Mouse (Mus musculus): ENCODE data around the gene Tspyl4.

Tspyl4 gene

GRCm38 (mm10) chr10:34320809-34321208, 23.6 kb downstream of the Tspyl4 start:
- no peak for DNase-seq (ENCODE audit: low spot score)

DNA sequence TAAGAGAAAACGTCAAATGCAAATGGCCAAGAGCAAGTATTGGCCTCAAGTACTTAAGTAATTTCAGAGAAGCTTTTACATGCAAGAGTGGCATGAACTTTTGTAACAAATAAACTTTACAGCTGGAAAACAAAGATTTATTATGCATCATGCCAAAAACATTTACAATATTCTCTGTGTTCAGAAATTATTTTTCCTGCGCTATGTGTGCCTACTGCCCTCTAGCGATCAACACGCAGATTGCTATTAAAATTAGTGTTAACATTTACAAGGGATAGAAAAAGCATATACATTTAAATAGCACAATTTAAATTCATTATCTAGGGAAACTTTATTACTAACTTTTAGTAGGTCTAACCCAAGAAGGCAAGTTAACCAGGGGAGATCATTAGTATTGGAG, 29.5 kb downstream of the Tspyl4 start:
- peak; percentile 1 for DNase-seq (ENCODE audit: low spot score)

DNA sequence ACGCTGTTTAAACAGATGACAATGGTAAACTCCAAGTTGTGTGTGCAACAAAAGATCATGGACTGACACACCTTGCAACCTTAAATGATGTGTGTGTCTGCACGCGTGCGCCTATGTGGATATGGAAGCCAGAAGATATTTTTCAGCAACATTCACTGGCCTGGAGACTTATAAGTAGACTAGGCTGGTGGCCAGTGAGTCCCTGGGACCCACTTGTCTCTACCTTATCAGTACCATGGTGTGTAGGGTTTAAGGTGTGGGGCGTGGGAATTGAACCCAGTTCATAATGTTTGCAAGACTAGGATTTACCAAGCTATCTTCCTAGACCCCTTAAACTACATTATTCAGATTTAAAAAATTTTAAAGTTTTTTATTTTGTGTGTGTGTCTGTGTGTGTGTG, 29.9 kb downstream of the Tspyl4 start:
- DNase-seq (ENCODE audit: low spot score) = no peak

DNA sequence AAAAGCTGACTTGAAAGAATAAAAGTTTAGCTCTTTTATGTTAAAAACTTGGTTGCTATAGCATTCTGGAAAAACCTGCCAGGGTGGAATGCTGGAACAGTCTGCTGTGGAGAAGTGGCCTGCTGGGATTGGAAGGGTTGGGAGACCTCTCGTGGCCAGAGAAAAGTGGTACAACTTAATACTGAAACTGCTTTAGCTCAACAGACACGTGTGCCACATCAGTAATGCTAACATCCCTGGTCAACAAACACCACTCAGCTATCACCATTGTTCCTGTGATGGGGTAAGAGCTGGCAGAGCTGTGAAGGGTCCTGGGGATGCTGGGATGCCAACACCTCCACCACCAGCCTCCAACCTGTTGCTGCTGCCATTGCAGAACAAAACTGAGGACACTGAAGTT, 31.1 kb downstream of the Tspyl4 start:
- no peak for DNase-seq (ENCODE audit: low spot score)

DNA sequence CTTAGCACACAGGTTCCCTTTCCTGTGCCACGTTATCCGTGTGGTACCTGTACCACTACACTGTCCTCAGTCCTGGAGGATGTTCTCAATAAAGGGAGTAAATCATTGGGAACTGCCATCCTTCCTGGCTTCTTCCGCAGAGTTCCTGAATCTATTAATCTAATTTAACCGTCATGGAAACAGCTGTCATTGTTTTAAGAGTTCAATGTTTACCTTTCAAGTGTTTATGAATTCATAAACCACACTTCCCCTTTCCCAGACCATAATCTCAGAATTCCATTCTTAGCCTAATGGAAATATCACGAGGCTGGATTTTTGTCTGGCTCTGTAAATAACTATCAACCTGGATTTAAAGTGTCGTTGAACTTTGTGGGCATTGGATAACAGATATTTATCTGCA, 43.8 kb downstream of the Tspyl4 start:
- DNase-seq (ENCODE audit: low spot score) = no peak

GRCm38 (mm10) chr10:34341886-34342285, 44.6 kb downstream of the Tspyl4 start:
- DNase-seq (ENCODE audit: low spot score) = no peak
